Mouse (Mus musculus) heart, embryonic 15.5 days (tissue): Measurements from ENCODE around the gene Wnt9a. TPM values are rescaled to one million over a fixed set of nuclear protein-coding genes. Genes with fewer than 3 reads are reported as not detected.

ENCODE experiments used
- ATAC-seq: fragments of 200-750 bp; cut with Nextera tagmentation; replicated peaks from 2 replicates; pipeline ENCODE4 v1.8.0; 2017; ENCODE audit warnings: low read depth, moderate TSS enrichment; ENCODE audit not compliant: insufficient number of reproducible peaks, insufficient read depth, low FRiP score
- H3K27ac ChIP-seq: fragments of 300-500 bp; sonication (generic); 2 replicates; pipeline ENCODE4 v1.5.1; 2015; ENCODE audit warnings: mild to moderate bottlenecking, inconsistent platforms
- H3K27me3 ChIP-seq: fragments of 300-500 bp; sonication (generic); 2 replicates; pipeline ENCODE4 v1.6.1; 2015; ENCODE audit warnings: inconsistent platforms
- H3K36me3 ChIP-seq: fragments of 300-500 bp; sonication (generic); 2 replicates; pipeline ENCODE4 v1.6.1; 2015; ENCODE audit warnings: mild to moderate bottlenecking, inconsistent platforms
- H3K4me1 ChIP-seq: fragments of 300-500 bp; sonication (generic); replicated peaks from 2 replicates; pipeline ENCODE4 v1.6.1; 2015; ENCODE audit warnings: inconsistent platforms
- H3K4me2 ChIP-seq: fragments of 300-500 bp; sonication (generic); 2 replicates; pipeline ENCODE4 v1.6.1; 2015; ENCODE audit warnings: inconsistent platforms, mild to moderate bottlenecking, moderate library complexity
- H3K4me3 ChIP-seq: fragments of 300-500 bp; sonication (generic); 2 replicates; pipeline ENCODE4 v1.5.1; 2015; ENCODE audit warnings: mild to moderate bottlenecking, inconsistent platforms
- H3K9ac ChIP-seq: fragments of 300-500 bp; sonication (generic); 2 replicates; pipeline ENCODE4 v1.6.1; 2015; ENCODE audit warnings: mild to moderate bottlenecking, inconsistent platforms
- H3K9me3 ChIP-seq: fragments of 300-500 bp; sonication (generic); replicated peaks from 2 replicates; pipeline ENCODE4 v1.6.1; 2016; ENCODE audit warnings: inconsistent platforms
- WGBS: fragments of 180-500 bp; shearing (Covaris S2); methylation state at CpG from one replicate; pipeline ENCODE4 v1.1.7; 2015; ENCODE audit warnings: mixed read lengths; 5-methylcytosine and 5-hydroxymethylcytosine counted together
- polyA plus RNA-seq: library from polyadenylated mRNA; unstranded; fragments of >200 nt; fragmentation: Nextera tagmentation; extraction: Ambion mirVana; gene quantifications from 2 replicates; pipeline ENCODE4 v1.2.1, GENCODE M21; 2015

The Wnt9a gene
- polyA plus RNA-seq, 1 experiment from 2014 or later, result 2.3 TPM

GRCm38 (mm10) chr11:59337955-59338735 lies 31.4 kb downstream of the Wnt9a start:
- Histone ChIP-seq H3K4me1 (peaks cover 19% of the 10 kb centered on the region), H3K27me3 (peaks cover 7% of the 10 kb centered on the region; the same call in 1 of the 2 replicates), H3K9me3 (no peaks in the 10 kb centered on the region), H3K27ac (peak overlapping the region; percentile 58), H3K9ac (no peak overlapping the region), H3K36me3 (no peaks in the 10 kb centered on the region), H3K4me3 (no peak overlapping the region), H3K4me2 (no peak overlapping the region)
- peak; percentile 58 for ATAC-seq
- 39% methylated on average over 13 of the region's 13 CpGs for WGBS

- no peak overlapping the region for H3K4me3 ChIP-seq
- ATAC-seq, result no peak
- H3K27me3 ChIP-seq, result peaks cover 5% of the 10 kb centered on the region; the same call in 1 of the 2 replicates
- H3K4me1 ChIP-seq, result peaks cover 19% of the 10 kb centered on the region
- H3K27ac ChIP-seq, result no peak overlapping the region
- H3K9ac ChIP-seq, result no peak overlapping the region
- no peaks in the 10 kb centered on the region for H3K36me3 ChIP-seq
- no peaks in the 10 kb centered on the region for H3K9me3 ChIP-seq
- 86% methylated on average over 2 of the region's 2 CpGs for WGBS
- H3K4me2 ChIP-seq, result no peak overlapping the region
Measured at GRCm38 (mm10) chr11:59338736-59339120, 32.0 kb downstream of the Wnt9a start.

GRCm38 (mm10) chr11:59342956-59343355 lies 36.2 kb downstream of the Wnt9a start:
- Histone ChIP-seq H3K9me3 (no peaks in the 10 kb centered on the region), H3K27me3 (no peaks in the 10 kb centered on the region), H3K4me3 (no peak overlapping the region), H3K4me2 (no peak overlapping the region), H3K4me1 (peaks cover 16% of the 10 kb centered on the region), H3K9ac (no peak overlapping the region), H3K36me3 (no peaks in the 10 kb centered on the region), H3K27ac (no peak overlapping the region)
- WGBS, result 66% methylated on average over 5 of the region's 5 CpGs
- ATAC-seq, result no peak

GRCm38 (mm10) chr11:59346166-59346910 lies 39.6 kb downstream of the Wnt9a start:
- 39% methylated on average over 11 of the region's 11 CpGs for WGBS
- peaks cover 14% of the 10 kb centered on the region for H3K4me1 ChIP-seq
- no peak overlapping the region for H3K9ac ChIP-seq
- H3K27me3 ChIP-seq, result no peaks in the 10 kb centered on the region
- H3K9me3 ChIP-seq, result no peaks in the 10 kb centered on the region
- peak; percentile 82 for ATAC-seq
- H3K36me3 ChIP-seq, result no peaks in the 10 kb centered on the region
- H3K4me3 ChIP-seq, result no peak overlapping the region
- H3K4me2 ChIP-seq, result no peak overlapping the region
- H3K27ac ChIP-seq, result peak overlapping the region; percentile 79

GRCm38 (mm10) chr11:59350326-59350725 lies 43.6 kb downstream of the Wnt9a start:
- Histone ChIP-seq H3K4me2 (no peak overlapping the region), H3K9ac (no peak overlapping the region), H3K27ac (no peak overlapping the region), H3K4me1 (peaks cover 14% of the 10 kb centered on the region), H3K4me3 (no peak overlapping the region), H3K36me3 (no peaks in the 10 kb centered on the region), H3K27me3 (0 out of 2 replicates have a peak, but pooled peaks cover 2% of the 10 kb centered on the region), H3K9me3 (no peaks in the 10 kb centered on the region)
- 55% methylated on average over 2 of the region's 2 CpGs for whole genome bisulfite sequencing
- no peak for ATAC-seq

- Histone ChIP-seq H3K27me3 (0 out of 2 replicates have a peak, but pooled peaks cover 4% of the 10 kb centered on the region), H3K9me3 (no peaks in the 10 kb centered on the region), H3K4me1 (peaks cover 3% of the 10 kb centered on the region), H3K27ac (no peak overlapping the region), H3K4me3 (no peak overlapping the region), H3K9ac (no peak overlapping the region), H3K36me3 (no peaks in the 10 kb centered on the region), H3K4me2 (no peak overlapping the region)
- 72% methylated on average over 4 of the region's 4 CpGs for WGBS
- ATAC-seq, result no peak
Measured at GRCm38 (mm10) chr11:59354793-59355192, 48.1 kb downstream of the Wnt9a start.

GRCm38 (mm10) chr11:59356874-59357289 lies 50.2 kb downstream of the Wnt9a start:
- Histone ChIP-seq H3K4me2 (no peak overlapping the region), H3K27ac (no peak overlapping the region), H3K9me3 (no peaks in the 10 kb centered on the region), H3K27me3 (0 out of 2 replicates have a peak, but pooled peaks cover 4% of the 10 kb centered on the region), H3K4me1 (no peaks in the 10 kb centered on the region), H3K4me3 (no peak overlapping the region), H3K36me3 (no peaks in the 10 kb centered on the region), H3K9ac (no peak overlapping the region)
- ATAC-seq, result no peak
- 63% methylated on average over 11 of the region's 11 CpGs for WGBS

- Histone ChIP-seq H3K9ac (no peak overlapping the region), H3K36me3 (no peaks in the 10 kb centered on the region), H3K27ac (no peak overlapping the region), H3K4me2 (no peak overlapping the region), H3K4me3 (no peak overlapping the region), H3K4me1 (peaks cover 16% of the 10 kb centered on the region), H3K9me3 (no peaks in the 10 kb centered on the region), H3K27me3 (peaks cover 4% of the 10 kb centered on the region; the same call in 1 of the 2 replicates)
- WGBS, result 79% methylated on average over 9 of the region's 9 CpGs
- no peak for ATAC-seq
Measured at GRCm38 (mm10) chr11:59361291-59361690, 54.6 kb downstream of the Wnt9a start.

- Histone ChIP-seq H3K4me1 (peaks cover 16% of the 10 kb centered on the region), H3K36me3 (no peaks in the 10 kb centered on the region), H3K9me3 (no peaks in the 10 kb centered on the region), H3K27me3 (peaks cover 7% of the 10 kb centered on the region; the same call in 1 of the 2 replicates), H3K4me3 (no peak overlapping the region), H3K27ac (peak overlapping the region; percentile 64; the same call in 1 of the 2 replicates), H3K9ac (peak overlapping the region; percentile 19; the same call in 1 of the 2 replicates), H3K4me2 (no peak overlapping the region)
- 0 out of 2 replicates have a peak, but pooled peaks have one; percentile 12 for ATAC-seq
- WGBS, result 75% methylated on average over 9 of the region's 9 CpGs
Measured at GRCm38 (mm10) chr11:59364007-59364406, 57.3 kb downstream of the Wnt9a start.

- H3K4me2 ChIP-seq, result no peak overlapping the region
- peak; percentile 73 for ATAC-seq
- peaks cover 7% of the 10 kb centered on the region; the same call in 1 of the 2 replicates for H3K27me3 ChIP-seq
- peak overlapping the region; percentile 19; the same call in 1 of the 2 replicates for H3K9ac ChIP-seq
- H3K36me3 ChIP-seq, result no peaks in the 10 kb centered on the region
- no peaks in the 10 kb centered on the region for H3K9me3 ChIP-seq
- WGBS, result 32% methylated on average over 3 of the region's 3 CpGs
- no peak overlapping the region for H3K4me3 ChIP-seq
- peak overlapping the region; percentile 64; the same call in 1 of the 2 replicates for H3K27ac ChIP-seq
- peaks cover 16% of the 10 kb centered on the region for H3K4me1 ChIP-seq
Measured at GRCm38 (mm10) chr11:59364417-59364816, 57.7 kb downstream of the Wnt9a start.

- H3K9me3 ChIP-seq, result no peaks in the 10 kb centered on the region
- H3K36me3 ChIP-seq, result no peaks in the 10 kb centered on the region
- 73% methylated on average over 3 of the region's 3 CpGs for WGBS
- no peak overlapping the region for H3K27ac ChIP-seq
- H3K9ac ChIP-seq, result no peak overlapping the region
- peaks cover 7% of the 10 kb centered on the region; the same call in 1 of the 2 replicates for H3K27me3 ChIP-seq
- no peak overlapping the region for H3K4me2 ChIP-seq
- no peak for ATAC-seq
- peaks cover 16% of the 10 kb centered on the region for H3K4me1 ChIP-seq
- no peak overlapping the region for H3K4me3 ChIP-seq
Measured at GRCm38 (mm10) chr11:59366031-59366430, 59.3 kb downstream of the Wnt9a start.
